Mouse (Mus musculus) kidney, embryonic 14.5 days (tissue): ENCODE measurements around the gene Pde3a. TPM values are rescaled to one million over a fixed set of nuclear protein-coding genes. Genes with fewer than 3 reads are reported as not detected.

Experiments
- ATAC-seq: fragments of 200-750 bp; cut with Nextera tagmentation; 2 replicates; pipeline ENCODE4 v1.8.0; 2017; ENCODE audit warnings: moderate number of reproducible peaks, mild to moderate bottlenecking, moderate TSS enrichment, moderate library complexity; ENCODE audit not compliant: low FRiP score, low TSS enrichment
- H3K27ac ChIP-seq: fragments of 300-500 bp; sonication (generic); 2 replicates; pipeline ENCODE4 v1.5.1; 2014; ENCODE audit warnings: low read depth, mild to moderate bottlenecking, low read length, moderate library complexity, mixed read lengths
- H3K27me3 ChIP-seq: fragments of 300-500 bp; sonication (generic); 2 replicates; pipeline ENCODE4 v1.6.1; 2014; ENCODE audit warnings: mild to moderate bottlenecking, low read length; ENCODE audit not compliant: control insufficient read depth, insufficient read depth
- H3K36me3 ChIP-seq: fragments of 300-500 bp; sonication (generic); 2 replicates; pipeline ENCODE4 v1.6.1; 2014; ENCODE audit warnings: low read length, mixed read lengths; ENCODE audit not compliant: control insufficient read depth, insufficient read depth
- H3K4me1 ChIP-seq: fragments of 300-500 bp; sonication (generic); 2 replicates; pipeline ENCODE4 v1.6.1; 2014; ENCODE audit warnings: low read length, mixed read lengths; ENCODE audit not compliant: control insufficient read depth, insufficient read depth
- H3K4me2 ChIP-seq: fragments of 300-500 bp; sonication (generic); replicated peaks from 2 replicates; pipeline ENCODE4 v1.6.1; 2014; ENCODE audit warnings: low read depth, mild to moderate bottlenecking, low read length
- H3K4me3 ChIP-seq: fragments of 300-500 bp; sonication (generic); 2 replicates; pipeline ENCODE4 v1.5.1; 2014; ENCODE audit warnings: mild to moderate bottlenecking, low read length
- H3K9ac ChIP-seq: fragments of 300-500 bp; sonication (generic); 2 replicates; pipeline ENCODE4 v1.6.1; 2014; ENCODE audit warnings: low read depth, mild to moderate bottlenecking, low read length, moderate library complexity
- H3K9me3 ChIP-seq: fragments of 300-500 bp; sonication (generic); 2 replicates; pipeline ENCODE4 v1.6.1; 2016; ENCODE audit warnings: low read length; ENCODE audit not compliant: control insufficient read depth
- WGBS: fragments of 180-500 bp; shearing (Covaris S2); extraction: QIAGEN DNeasy Blood & Tissue Kit; methylation state at CpG from one replicate; pipeline ENCODE4 v1.1.7; 2014; 5-methylcytosine and 5-hydroxymethylcytosine counted together
- polyA plus RNA-seq: library from polyadenylated mRNA; unstranded; fragments of >200 nt; fragmentation: Nextera tagmentation; extraction: Ambion mirVana; gene quantifications from 2 replicates; pipeline ENCODE4 v1.2.1, GENCODE M21; 2014

The Pde3a gene
- polyA plus RNA-seq, 1 experiment from 2014 or later, result 13.8 TPM

DNA sequence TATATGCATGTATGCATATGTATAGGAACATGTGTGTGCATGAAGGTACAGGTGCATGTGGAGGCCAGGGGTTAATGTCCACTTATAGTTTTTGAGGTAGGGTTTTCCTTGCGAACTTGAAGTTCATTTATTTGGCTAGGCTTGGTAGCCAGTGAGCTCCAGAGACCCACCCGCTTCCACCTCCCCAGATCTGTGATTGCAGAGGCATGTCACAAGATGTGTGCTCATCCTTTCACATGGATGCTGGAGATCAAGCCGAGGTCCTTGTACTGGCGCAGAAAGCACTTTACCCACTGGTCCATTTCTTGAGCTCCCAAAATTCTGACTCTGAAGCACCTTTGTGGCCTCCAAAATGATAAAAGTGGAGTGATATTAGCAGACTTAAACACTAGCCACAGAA is 245.8 kb downstream of the Pde3a start:
- ATAC-seq, result no peak
- H3K4me3 ChIP-seq, result no peak overlapping the region

DNA sequence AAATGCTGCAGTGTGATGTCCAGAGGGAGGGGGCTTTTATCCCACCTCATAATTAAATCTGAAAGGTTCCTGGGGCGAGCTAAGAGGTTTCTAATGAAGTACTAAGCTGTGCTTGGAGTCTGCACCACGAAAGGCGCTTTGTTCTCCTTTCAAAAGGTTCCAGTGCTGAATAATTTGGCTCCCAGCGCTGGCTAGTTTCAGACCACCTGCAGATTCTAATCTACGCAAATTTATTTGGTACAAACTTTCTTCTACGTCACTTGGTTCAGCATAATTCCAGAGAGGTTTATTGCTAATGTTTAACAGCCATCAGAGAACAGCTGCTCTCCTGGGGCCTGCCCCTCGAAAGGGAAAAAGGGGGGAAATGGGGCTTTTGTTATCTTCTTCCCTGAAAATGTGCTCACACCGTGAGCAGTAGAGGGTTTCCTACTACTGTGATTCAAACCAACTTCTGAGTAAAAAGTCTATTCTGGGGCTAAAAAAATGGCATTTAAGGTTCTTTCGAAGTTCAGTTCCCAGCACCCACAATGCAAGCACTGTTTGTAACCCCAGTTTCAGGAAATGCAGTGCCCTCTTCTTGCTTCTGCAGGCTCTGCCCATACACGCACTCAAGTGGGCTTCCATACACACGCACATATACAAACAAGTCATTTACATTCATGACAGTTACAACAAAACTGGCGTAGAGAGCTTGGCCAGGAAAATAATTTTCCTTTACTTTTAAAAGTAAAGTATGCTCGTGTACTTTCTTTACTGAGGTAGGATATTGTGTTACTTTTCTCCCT is 246.8 kb downstream of the Pde3a start:
- no peak overlapping the region for H3K4me3 ChIP-seq
- H3K9me3 ChIP-seq, result no peaks in the 10 kb centered on the region
- H3K4me2 ChIP-seq, result no peak overlapping the region
- WGBS, result 27% methylated on average over 13 of the region's 13 CpGs
- peak; percentile 70 for ATAC-seq
- no peaks in the 10 kb centered on the region for H3K27me3 ChIP-seq
- peaks cover 20% of the 10 kb centered on the region; the same call in 1 of the 2 replicates for H3K36me3 ChIP-seq
- H3K9ac ChIP-seq, result no peak overlapping the region
- H3K27ac ChIP-seq, result no peak overlapping the region; the same call in 1 of the 2 replicates
- H3K4me1 ChIP-seq, result no peaks in the 10 kb centered on the region

More for the DNA sequence above, 245.8 kb downstream of the Pde3a start:
- WGBS, result 88% methylated on average over 4 of the region's 4 CpGs
- no peaks in the 10 kb centered on the region for H3K27me3 ChIP-seq
- no peak overlapping the region for H3K9ac ChIP-seq
- no peak overlapping the region; the same call in 1 of the 2 replicates for H3K27ac ChIP-seq
- H3K36me3 ChIP-seq, result peaks cover 26% of the 10 kb centered on the region; the same call in 1 of the 2 replicates
- H3K4me2 ChIP-seq, result no peak overlapping the region
- no peaks in the 10 kb centered on the region for H3K9me3 ChIP-seq
- H3K4me1 ChIP-seq, result no peaks in the 10 kb centered on the region

DNA sequence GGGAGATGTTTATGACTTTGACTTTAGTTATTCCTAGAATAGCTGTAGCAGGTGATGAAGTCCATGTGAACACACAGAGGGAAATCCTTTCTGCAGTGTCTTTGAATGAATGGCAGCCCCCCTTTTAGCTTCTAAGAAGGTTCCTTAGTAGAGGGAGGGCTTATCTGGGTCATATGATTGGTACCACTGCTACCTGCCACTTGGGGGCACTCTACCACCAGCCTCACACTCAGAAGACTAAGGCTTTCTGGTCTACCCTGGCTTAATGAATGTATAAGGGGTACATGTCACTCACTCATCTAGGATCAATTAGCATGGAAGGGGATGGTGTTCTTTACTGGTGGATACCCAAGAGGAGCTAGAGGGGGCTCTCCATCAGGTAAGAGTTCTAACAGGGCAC is 250.4 kb downstream of the Pde3a start:
- Histone ChIP-seq H3K27ac (no peak overlapping the region), H3K36me3 (peaks cover 7% of the 10 kb centered on the region; the same call in 1 of the 2 replicates), H3K27me3 (no peaks in the 10 kb centered on the region), H3K4me2 (no peak overlapping the region), H3K9ac (no peak overlapping the region), H3K9me3 (no peaks in the 10 kb centered on the region), H3K4me3 (no peak overlapping the region), H3K4me1 (no peaks in the 10 kb centered on the region)
- no peak for ATAC-seq

DNA sequence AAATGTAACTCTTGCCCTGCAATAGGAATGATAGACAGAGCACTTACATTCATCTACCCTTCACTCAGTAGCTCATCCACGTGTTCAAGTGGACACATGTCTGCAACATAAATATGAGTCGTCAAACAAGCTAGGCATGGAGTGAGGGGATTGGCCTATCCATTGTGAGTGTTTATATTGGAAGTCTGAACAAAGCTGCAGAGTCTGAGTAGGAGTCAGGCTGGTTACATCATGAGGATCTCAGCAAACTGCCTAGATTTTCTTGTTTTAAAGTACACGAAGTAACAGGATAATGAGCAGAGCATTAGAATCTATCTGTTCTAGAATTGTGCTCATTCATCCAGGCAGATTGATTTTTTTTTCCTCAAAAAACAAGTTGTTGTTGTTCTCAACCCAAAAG is 252.1 kb downstream of the Pde3a start:
- no peaks in the 10 kb centered on the region for H3K27me3 ChIP-seq
- H3K36me3 ChIP-seq, result peaks cover 7% of the 10 kb centered on the region; the same call in 1 of the 2 replicates
- no peak overlapping the region for H3K9ac ChIP-seq
- ATAC-seq, result no peak
- H3K4me3 ChIP-seq, result no peak overlapping the region
- H3K4me2 ChIP-seq, result no peak overlapping the region
- no peak overlapping the region for H3K27ac ChIP-seq
- no peaks in the 10 kb centered on the region for H3K9me3 ChIP-seq
- H3K4me1 ChIP-seq, result no peaks in the 10 kb centered on the region
- WGBS, result 79% methylated on average over 3 of the region's 3 CpGs

DNA sequence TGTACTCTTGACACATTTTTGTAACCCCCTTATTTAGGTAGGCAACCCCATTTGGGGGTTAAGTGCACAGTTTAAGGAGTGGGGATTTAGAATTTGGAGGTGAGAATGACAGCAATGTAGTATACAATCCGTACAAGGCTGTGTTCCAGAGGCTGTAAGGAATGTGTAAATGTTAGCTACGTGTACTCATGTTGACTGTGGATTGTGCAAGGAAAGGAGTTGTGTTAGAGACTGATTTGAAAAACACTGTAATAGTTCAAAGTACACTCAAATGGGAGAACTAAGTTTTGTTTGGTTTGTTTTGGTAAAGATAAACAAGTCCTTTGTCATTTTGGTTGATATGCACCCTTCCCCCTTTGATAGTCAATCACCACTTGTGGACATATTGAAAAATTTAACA is 273.5 kb downstream of the Pde3a start:
- no peak overlapping the region for H3K27ac ChIP-seq
- no peaks in the 10 kb centered on the region for H3K27me3 ChIP-seq
- H3K4me1 ChIP-seq, result no peaks in the 10 kb centered on the region
- H3K36me3 ChIP-seq, result no peaks in the 10 kb centered on the region
- no peaks in the 10 kb centered on the region for H3K9me3 ChIP-seq
- H3K9ac ChIP-seq, result no peak overlapping the region
- no peak overlapping the region for H3K4me3 ChIP-seq
- H3K4me2 ChIP-seq, result no peak overlapping the region
- WGBS, result 77% methylated on average over 2 of the region's 2 CpGs
- no peak for ATAC-seq

DNA sequence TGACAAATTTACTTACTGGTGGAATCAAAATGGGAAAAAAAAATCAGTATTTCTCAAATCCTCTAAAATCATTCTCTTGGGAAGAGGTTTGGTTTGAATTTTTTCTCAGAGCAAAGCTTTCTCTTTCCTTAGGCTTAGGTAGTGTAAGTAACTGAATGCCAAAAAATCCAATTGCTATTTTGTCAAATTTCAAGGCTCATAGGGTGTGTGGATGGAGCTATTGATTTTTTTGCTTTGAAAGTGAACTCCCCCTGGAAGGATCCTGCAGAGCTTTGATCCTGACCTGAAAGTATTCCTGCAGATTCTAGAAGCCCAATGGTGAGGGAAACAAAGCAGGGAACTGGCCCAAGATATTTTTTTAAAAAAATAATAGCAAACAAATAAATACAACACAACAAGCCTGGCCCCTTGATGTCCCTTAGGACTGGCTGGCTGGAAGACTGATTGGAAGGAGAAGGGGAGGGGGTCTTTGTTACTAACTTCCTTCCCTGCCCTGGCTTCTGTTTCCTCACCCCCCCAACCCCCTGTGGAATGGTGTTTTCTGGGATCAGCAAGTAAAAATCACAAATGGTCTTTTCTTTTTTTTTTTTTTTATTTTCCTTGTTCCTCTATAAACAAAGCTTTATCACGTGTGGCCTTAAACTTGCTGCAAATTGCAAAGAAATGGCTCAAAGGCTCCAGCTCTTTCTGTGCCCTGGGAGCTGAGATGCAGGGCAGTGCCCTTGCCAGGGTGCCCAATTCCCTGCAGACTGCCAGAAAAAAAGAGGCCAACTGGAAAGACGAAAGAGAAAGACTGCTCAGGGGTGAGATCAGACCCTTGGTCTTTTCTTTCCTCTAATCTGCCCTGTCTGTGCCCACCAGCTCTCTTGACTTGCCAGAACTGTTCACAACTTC is 274.9 kb downstream of the Pde3a start, which contains the start of gene Slco1c1:
Slco1c1 (plus strand) TSS at position 622 of the 894 bp plus-strand sequence.
- H3K27ac ChIP-seq, result no peak within 1 kb of the TSS
- 65% methylated on average over 2 of the region's 2 CpGs for WGBS
- no peaks in the 10 kb centered on the region for H3K27me3 ChIP-seq
- H3K4me2 ChIP-seq, result no peak within 1 kb of the TSS
- no peaks in the 10 kb centered on the region for H3K9me3 ChIP-seq
- ATAC-seq, result no peak
- H3K4me1 ChIP-seq, result no peaks in the 10 kb centered on the region
- no peak within 1 kb of the TSS for H3K9ac ChIP-seq
- no peaks in the 10 kb centered on the region for H3K36me3 ChIP-seq
- H3K4me3 ChIP-seq, result no peak within 1 kb of the TSS

DNA sequence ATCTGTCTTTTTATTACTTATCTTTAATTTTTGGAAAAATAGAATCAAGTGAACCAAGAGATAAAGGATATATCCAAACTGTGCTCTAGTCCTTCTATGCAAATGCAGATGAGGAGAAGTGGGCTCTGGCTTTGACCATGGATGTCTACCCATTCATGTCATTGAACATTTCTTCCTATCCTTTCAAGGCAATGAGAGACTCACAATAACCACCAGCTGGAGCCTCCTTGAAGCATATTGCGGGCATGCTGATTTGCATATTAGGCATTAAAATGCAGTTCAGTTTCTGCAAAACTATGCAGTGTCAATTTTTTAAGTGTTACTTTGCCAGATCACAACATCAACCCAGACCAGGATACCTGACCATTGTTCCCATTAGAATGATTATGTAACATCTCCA is 276.7 kb downstream of the Pde3a start:
- Histone ChIP-seq H3K27ac (no peak overlapping the region), H3K9me3 (no peaks in the 10 kb centered on the region), H3K4me2 (no peak overlapping the region), H3K27me3 (no peaks in the 10 kb centered on the region), H3K4me1 (no peaks in the 10 kb centered on the region), H3K9ac (no peak overlapping the region), H3K4me3 (no peak overlapping the region), H3K36me3 (no peaks in the 10 kb centered on the region)
- ATAC-seq, result no peak
- WGBS, result 97% methylated on average over 1 of the region's 1 CpGs

DNA sequence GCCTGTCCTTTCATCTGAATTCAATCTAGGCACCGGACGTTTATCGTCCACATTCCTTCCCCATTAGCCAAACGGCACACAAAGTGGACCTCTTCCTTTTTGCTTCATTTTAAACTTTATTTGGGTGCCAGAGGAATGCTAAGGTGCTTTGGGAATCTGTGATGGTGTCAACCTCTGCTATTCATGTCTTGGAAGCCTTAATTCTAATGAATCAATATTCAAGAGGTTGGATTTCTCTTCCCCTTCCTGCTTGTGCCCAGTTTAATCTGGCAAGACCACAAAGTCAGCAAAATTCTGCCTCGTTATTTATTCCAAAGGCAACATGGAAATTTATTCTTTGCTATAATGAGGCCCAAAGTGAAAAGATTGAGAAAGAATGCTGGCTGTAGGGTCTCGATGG is 281.8 kb downstream of the Pde3a start:
- Histone ChIP-seq H3K27ac (no peak overlapping the region), H3K9me3 (no peaks in the 10 kb centered on the region), H3K4me3 (no peak overlapping the region), H3K27me3 (no peaks in the 10 kb centered on the region), H3K36me3 (no peaks in the 10 kb centered on the region), H3K9ac (no peak overlapping the region), H3K4me1 (no peaks in the 10 kb centered on the region), H3K4me2 (no peak overlapping the region)
- WGBS, result 75% methylated on average over 6 of the region's 6 CpGs
- no peak for ATAC-seq

DNA sequence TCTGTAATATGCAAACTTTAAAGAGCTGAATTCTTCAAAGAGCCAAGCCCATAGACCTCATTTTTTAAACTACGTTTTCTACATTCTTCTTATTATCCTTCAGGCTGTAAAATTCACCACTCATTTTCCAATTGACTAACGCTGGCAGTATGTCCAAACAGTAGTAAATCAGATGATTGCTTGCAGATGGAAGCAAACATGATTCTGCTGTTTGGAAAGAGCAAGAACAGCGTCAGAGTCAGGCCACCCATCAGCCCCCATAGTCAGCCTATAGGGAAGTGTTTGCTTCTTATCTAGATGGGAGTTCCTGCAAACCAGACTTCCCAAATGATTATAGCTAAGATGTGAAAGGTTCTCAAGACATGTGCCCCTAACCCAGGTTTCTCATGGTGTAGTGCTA is 288.2 kb downstream of the Pde3a start:
- Histone ChIP-seq H3K9me3 (no peaks in the 10 kb centered on the region), H3K27me3 (no peaks in the 10 kb centered on the region), H3K36me3 (no peaks in the 10 kb centered on the region), H3K27ac (no peak overlapping the region), H3K4me2 (no peak overlapping the region), H3K4me3 (no peak overlapping the region), H3K4me1 (no peaks in the 10 kb centered on the region), H3K9ac (no peak overlapping the region)
- 22% methylated on average over 3 of the region's 3 CpGs for WGBS
- ATAC-seq, result no peak
